Mouse (Mus musculus) MEL (cell line): ENCODE data around the gene Nek9.

ENCODE experiments used
- CHD2 ChIP-seq: IDR thresholded peaks from 2 replicates; pipeline ENCODE4 v1.6.1; 2011; ENCODE audit warnings: low read length, improper control_type of control experiment
- CTCF ChIP-seq, 3 experiments: IDR thresholded peaks in 2 of 3; conservative IDR thresholded peaks in 1 of 3; 2 replicates each; pipeline ENCODE4 v1.5.1; 2011 to 2012; ENCODE audit warnings: low read length in 3 of 3, low read depth in 2 of 3, mild to moderate bottlenecking in 2 of 3, improper control_type of control experiment in 1 of 3, inconsistent platforms in 1 of 3, mixed read lengths in 1 of 3, moderate library complexity in 1 of 3; ENCODE audit not compliant: control insufficient read depth in 1 of 3, insufficient read depth in 1 of 3, poor library complexity in 1 of 3, severe bottlenecking in 1 of 3
- EP300 ChIP-seq, 2 experiments: IDR thresholded peaks; 2 replicates each; pipeline ENCODE4 v1.6.1; 2011; ENCODE audit warnings: improper control_type of control experiment in 2 of 2, low read length in 2 of 2, low read depth in 1 of 2, mild to moderate bottlenecking in 1 of 2
- GATA1 ChIP-seq: IDR thresholded peaks from 2 replicates; pipeline ENCODE4 v1.6.1; 2011; ENCODE audit warnings: low read depth, low read length, improper control_type of control experiment
- MAZ ChIP-seq: IDR thresholded peaks from 2 replicates; pipeline ENCODE4 v1.6.1; 2012; ENCODE audit warnings: low read depth, mild to moderate bottlenecking, inconsistent platforms, low read length, improper control_type of control experiment
- POLR2A ChIP-seq, 2 experiments: IDR thresholded peaks; 2 replicates each; pipeline ENCODE4 v1.6.1; 2011 to 2012; ENCODE audit warnings: low read length in 2 of 2, mild to moderate bottlenecking in 2 of 2, control low read depth in 1 of 2, improper control_type of control experiment in 1 of 2, low read depth in 1 of 2, moderate library complexity in 1 of 2; ENCODE audit not compliant: control insufficient read depth in 1 of 2, insufficient read depth in 1 of 2, poor library complexity in 1 of 2
- RAD21 ChIP-seq: IDR thresholded peaks from 2 replicates; pipeline ENCODE4 v1.6.1; 2011; ENCODE audit warnings: mild to moderate bottlenecking, low read depth, low read length, improper control_type of control experiment
- ZC3H11A ChIP-seq: IDR thresholded peaks from 2 replicates; pipeline ENCODE4 v1.6.1; 2012; ENCODE audit warnings: low read depth, mild to moderate bottlenecking, inconsistent platforms, low read length, improper control_type of control experiment
- ZKSCAN1 ChIP-seq: IDR thresholded peaks from 2 replicates; pipeline ENCODE4 v1.6.1; 2012; ENCODE audit warnings: low read depth, mild to moderate bottlenecking, inconsistent platforms, low read length, improper control_type of control experiment, moderate library complexity
- ZNF384 ChIP-seq: IDR thresholded peaks from 2 replicates; pipeline ENCODE4 v1.6.1; 2012; ENCODE audit warnings: low read depth, mild to moderate bottlenecking, inconsistent platforms, low read length, improper control_type of control experiment

DNA sequence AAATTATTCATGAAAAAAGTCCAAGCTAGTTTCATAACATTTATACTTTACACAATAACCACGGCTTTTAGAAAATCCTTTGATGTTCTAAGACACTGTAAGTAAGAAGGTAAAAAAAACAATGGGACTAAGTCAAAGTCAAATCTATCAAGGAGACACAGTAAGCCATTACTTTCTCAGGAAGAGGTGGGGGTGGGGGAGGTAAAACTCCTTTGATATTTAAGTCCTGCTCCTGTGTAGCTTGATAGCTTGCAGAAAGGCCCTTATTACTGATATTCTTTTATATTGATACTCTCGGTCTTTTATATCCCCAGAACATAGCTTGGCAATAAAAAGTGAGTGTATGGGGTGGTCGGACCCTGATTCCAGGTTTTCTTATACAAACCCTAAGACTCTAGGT lies 69.3 kb downstream of the Nek9 start:
- TF ChIP-seq POLR2A (IDR thresholded peaks at IDR 0.05; ENCODE audit: control insufficient read depth in 1 of 2, insufficient read depth in 1 of 2, low read depth in 1 of 2, low read length in 2 of 2, poor library complexity in 1 of 2) (no peak), CHD2 (no peak), MAZ (no peak), EP300 (IDR thresholded peaks at IDR 0.05; ENCODE audit: low read depth in 1 of 2, low read length in 2 of 2) (no peak), CTCF (IDR thresholded peaks at IDR 0.05 in 2 of 3, conservative IDR thresholded peaks at IDR 0.05 in 1 of 3; ENCODE audit: control insufficient read depth in 1 of 3, insufficient read depth in 1 of 3, low read depth in 2 of 3, low read length in 3 of 3, poor library complexity in 1 of 3, severe bottlenecking in 1 of 3) (no peak), ZNF384 (no peak), GATA1 (no peak), RAD21 (no peak), ZC3H11A (no peak), ZKSCAN1 (no peak)
